In the genomic region with DNA sequence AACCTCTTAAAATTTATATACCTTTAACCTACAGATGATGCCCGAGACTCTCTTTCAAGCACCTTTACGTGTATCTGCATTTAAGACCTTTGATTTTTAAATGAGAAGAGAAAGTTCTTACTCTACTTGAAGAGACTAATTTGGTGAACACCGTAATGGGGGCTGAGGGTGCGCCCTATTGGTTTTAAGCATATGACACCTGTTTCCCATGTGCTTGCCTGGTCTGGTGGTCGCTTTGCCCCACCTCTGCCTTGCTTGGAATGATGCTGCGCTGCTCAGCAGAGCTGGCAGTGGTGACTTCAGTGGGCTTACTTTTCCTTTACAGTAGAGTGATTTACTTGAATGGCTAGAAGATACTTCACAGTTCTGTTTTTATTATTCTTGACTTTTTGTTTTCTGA, we compare ENCODE assay signal across 27 mouse cellular contexts. TPM values are rescaled to one million over a fixed set of nuclear protein-coding genes. Genes with fewer than 3 reads are reported as not detected.
"Had no signal": no experiment of that assay in that cellular context is flagged by ENCODE, and none has a peak within 500 bp of the region (broad histone marks: within the 10 kb centered on the region; RNA-seq: fewer than 3 reads in every experiment).

No protein-coding gene starts in this region.

- ATAC-seq: forebrain, embryonic 13.5 days; forebrain, embryonic 14.5 days; forebrain, embryonic 15.5 days; forebrain, embryonic 16.5 days; forebrain, postnatal 0 days had no signal

- H3K9me3 ChIP-seq: embryonic facial prominence, embryonic 10.5 days; embryonic facial prominence, embryonic 12.5 days; embryonic facial prominence, embryonic 13.5 days; embryonic facial prominence, embryonic 15.5 days; forebrain, embryonic 12.5 days; forebrain, embryonic 15.5 days had no signal

- DNase-seq: cerebellum, adult 8-10 months; cerebellum, adult 9-10 months; cerebellum, adult 9-11 months; cerebellum, postnatal 10 days; cerebellum, postnatal 14 days; cerebellum, postnatal 25 days; cerebellum, postnatal 36 days; embryo, embryonic 11 days; forebrain, postnatal 0 days; gastrocnemius, adult 2 months; gastrocnemius, postnatal 10 days; gastrocnemius, postnatal 14 days; gastrocnemius, postnatal 25 days; gastrocnemius, postnatal 36 days; heart, adult 18-20 months; heart, adult 2 months had no signal

- H3K9ac ChIP-seq: embryonic facial prominence, embryonic 12.5 days; embryonic facial prominence, embryonic 13.5 days; embryonic facial prominence, embryonic 15.5 days; forebrain, embryonic 12.5 days; forebrain, embryonic 13.5 days; forebrain, embryonic 15.5 days; forebrain, postnatal 0 days had no signal

- H3K27me3 ChIP-seq: embryonic facial prominence, embryonic 12.5 days; embryonic facial prominence, embryonic 13.5 days; embryonic facial prominence, embryonic 15.5 days; forebrain, embryonic 12.5 days; forebrain, embryonic 13.5 days; forebrain, embryonic 15.5 days had no signal

- H3K4me2 ChIP-seq: embryonic facial prominence, embryonic 12.5 days; embryonic facial prominence, embryonic 13.5 days; embryonic facial prominence, embryonic 15.5 days; forebrain, embryonic 12.5 days; forebrain, embryonic 13.5 days; forebrain, embryonic 15.5 days had no signal

- H3K36me3 ChIP-seq: embryonic facial prominence, embryonic 13.5 days; embryonic facial prominence, embryonic 15.5 days; forebrain, embryonic 12.5 days; forebrain, embryonic 15.5 days had no signal

- H3K4me3 ChIP-seq: embryonic facial prominence, embryonic 10.5 days; embryonic facial prominence, embryonic 12.5 days; embryonic facial prominence, embryonic 13.5 days; embryonic facial prominence, embryonic 15.5 days; erythroblast, embryonic 14.5 days; forebrain, embryonic 10.5 days; forebrain, embryonic 12.5 days; forebrain, embryonic 13.5 days; forebrain, embryonic 15.5 days; gastrocnemius, adult 2 months; heart, adult 2 months had no signal

- H3K27ac ChIP-seq: embryonic facial prominence, embryonic 10.5 days; embryonic facial prominence, embryonic 12.5 days; embryonic facial prominence, embryonic 13.5 days; embryonic facial prominence, embryonic 15.5 days; forebrain, embryonic 10.5 days; forebrain, embryonic 12.5 days; forebrain, embryonic 13.5 days; forebrain, embryonic 15.5 days; gastrocnemius, adult 2 months; heart, adult 2 months had no signal

- H3K4me1 ChIP-seq: embryonic facial prominence, embryonic 10.5 days; forebrain, embryonic 10.5 days; forebrain, embryonic 12.5 days had no signal

RNA-seq across cellular contexts. Expression of a gene that starts 3.6 kb away (rescaled TPM):
- polyA plus RNA-seq: erythroblast, embryonic 14.5 days had no signal
